ENCODE assay signal across 20 mouse cellular contexts in the genomic region with DNA sequence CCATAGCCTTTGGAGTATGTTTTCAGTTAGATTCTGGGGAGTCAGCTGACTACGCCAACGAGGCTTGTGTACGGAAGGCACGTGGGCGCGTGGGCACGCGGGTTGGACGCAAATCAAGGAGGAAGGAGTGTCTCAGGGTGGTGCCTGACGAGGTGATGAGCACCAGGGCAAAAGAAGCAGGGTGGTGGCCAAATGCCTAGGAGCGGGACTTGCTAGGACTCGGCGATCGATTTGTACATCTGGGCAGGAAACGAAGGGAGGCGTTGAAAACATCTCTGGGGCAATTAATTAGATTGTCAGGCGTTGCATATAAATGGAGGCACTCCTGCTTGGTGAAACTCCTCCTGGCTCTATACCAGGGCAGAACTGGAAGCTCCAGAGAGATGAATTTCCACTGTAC. TPM values are rescaled to one million over a fixed set of nuclear protein-coding genes. Genes with fewer than 3 reads are reported as not detected.
A peak's percentile ranks its signal among the peaks of the same experiment; 100 is the strongest.
DNase-seq lines count a peak whose midpoint lies in the region; ATAC-seq and TF ChIP-seq lines count a peak whose summit lies in the region.
"Had no signal": no experiment of that assay in that cellular context is flagged by ENCODE, and none has a peak within 500 bp of the region (broad histone marks: within the 10 kb centered on the region; RNA-seq: fewer than 3 reads in every experiment).

No protein-coding gene starts in this region.

- no peak overlapping the region for H3K4me2 ChIP-seq in stomach, postnatal 0 days (replicated peaks; ENCODE audit: low read depth)
- no peak overlapping the region for H3K4me2 ChIP-seq in hindbrain, embryonic 14.5 days (replicated peaks)
- H3K4me2 ChIP-seq: heart, embryonic 13.5 days; hindbrain, embryonic 12.5 days had no signal

- peak; percentile 28 to 35 for DNase-seq in layer of hippocampus, adult 18-20 months (ENCODE audit: low spot score in 2 of 2)
- no peak for DNase-seq in layer of hippocampus, adult 9-10 months (ENCODE audit: low spot score)
- DNase-seq in fat pad, adult 2 months (ENCODE audit: extremely low read depth, low read depth, low spot score) = peak; percentile 97
- DNase-seq in stomach, postnatal 0 days (ENCODE audit: low spot score) = no peak
- no peak for DNase-seq in hindbrain, embryonic 14.5 days (ENCODE audit: low spot score)
- DNase-seq: adrenal gland, adult 2 months; adrenal gland, postnatal 25 days; cerebellum, adult 2 months; cerebellum, postnatal 10 days; gastrocnemius, postnatal 14 days; heart, postnatal 4 days had no signal

- H3K27me3 ChIP-seq in megakaryocyte, embryonic 14.5 days (replicated peaks) = no peaks in the 10 kb centered on the region
- no peaks in the 10 kb centered on the region for H3K27me3 ChIP-seq in stomach, postnatal 0 days (ENCODE audit: control insufficient read depth, insufficient read depth, low read length)
- no peaks in the 10 kb centered on the region for H3K27me3 ChIP-seq in hindbrain, embryonic 14.5 days (ENCODE audit: control insufficient read depth, insufficient read depth, low read length)
- H3K27me3 ChIP-seq: heart, embryonic 13.5 days; hindbrain, embryonic 12.5 days; Patski had no signal

- H3K36me3 ChIP-seq in megakaryocyte, embryonic 14.5 days (replicated peaks; ENCODE audit: low read length) = peaks cover 72% of the 10 kb centered on the region
- no peaks in the 10 kb centered on the region for H3K36me3 ChIP-seq in stomach, postnatal 0 days (ENCODE audit: control insufficient read depth, insufficient read depth, low read length)
- H3K36me3 ChIP-seq in hindbrain, embryonic 14.5 days (replicated peaks; ENCODE audit: control insufficient read depth, insufficient read depth) = no peaks in the 10 kb centered on the region
- H3K36me3 ChIP-seq: embryonic facial prominence, embryonic 10.5 days; forebrain, embryonic 10.5 days; heart, embryonic 13.5 days; hindbrain, embryonic 12.5 days had no signal

- peak overlapping the region; percentile 74 for H3K4me3 ChIP-seq in megakaryocyte, embryonic 14.5 days (replicated peaks)
- no peak overlapping the region for H3K4me3 ChIP-seq in stomach, postnatal 0 days (ENCODE audit: low read depth, low read length)
- no peak overlapping the region for H3K4me3 ChIP-seq in hindbrain, embryonic 14.5 days (replicated peaks; ENCODE audit: low read length)
- H3K4me3 ChIP-seq: embryonic facial prominence, embryonic 10.5 days; forebrain, embryonic 10.5 days; heart, embryonic 13.5 days; hindbrain, embryonic 12.5 days had no signal

- H3K27ac ChIP-seq in stomach, postnatal 0 days (replicated peaks) = 0 out of 2 replicates have a peak overlapping the region, but pooled peaks have one; percentile 24
- H3K27ac ChIP-seq in hindbrain, embryonic 14.5 days = no peak overlapping the region
- H3K27ac ChIP-seq: embryonic facial prominence, embryonic 10.5 days; forebrain, embryonic 10.5 days; heart, embryonic 13.5 days; hindbrain, embryonic 12.5 days; hindbrain, postnatal 0 days had no signal

- no peak for TF ChIP-seq CTCF in stomach, postnatal 0 days (IDR thresholded peaks at IDR 0.05; ENCODE audit: low read depth)

- peaks cover 97% of the 10 kb centered on the region for H3K4me1 ChIP-seq in megakaryocyte, embryonic 14.5 days
- H3K4me1 ChIP-seq in stomach, postnatal 0 days (replicated peaks; ENCODE audit: control insufficient read depth, insufficient read depth) = no peaks in the 10 kb centered on the region
- no peaks in the 10 kb centered on the region for H3K4me1 ChIP-seq in hindbrain, embryonic 14.5 days (replicated peaks; ENCODE audit: control insufficient read depth, insufficient read depth, low read length)
- H3K4me1 ChIP-seq: embryonic facial prominence, embryonic 10.5 days; forebrain, embryonic 10.5 days; heart, embryonic 13.5 days; hindbrain, embryonic 12.5 days had no signal

- no peak overlapping the region for H3K9ac ChIP-seq in stomach, postnatal 0 days (ENCODE audit: low read length)
- no peak overlapping the region for H3K9ac ChIP-seq in hindbrain, embryonic 14.5 days
- H3K9ac ChIP-seq: heart, embryonic 13.5 days; hindbrain, embryonic 12.5 days had no signal

- no peaks in the 10 kb centered on the region; the same call in 1 of the 2 replicates for H3K9me3 ChIP-seq in megakaryocyte, embryonic 14.5 days
- H3K9me3 ChIP-seq in stomach, postnatal 0 days (ENCODE audit: control insufficient read depth, low read length) = no peaks in the 10 kb centered on the region
- no peaks in the 10 kb centered on the region; the same call in 1 of the 2 replicates for H3K9me3 ChIP-seq in hindbrain, embryonic 14.5 days (ENCODE audit: control insufficient read depth, low read length)
- H3K9me3 ChIP-seq: embryonic facial prominence, embryonic 10.5 days; forebrain, embryonic 10.5 days; heart, embryonic 13.5 days had no signal

- WGBS in stomach, postnatal 0 days = 80% methylated on average over 17 of the region's 17 CpGs
- 85% methylated on average over 17 of the region's 17 CpGs for WGBS in hindbrain, embryonic 14.5 days

- no peak for ATAC-seq in megakaryocyte, adult 5-6 weeks (ENCODE audit: poor library complexity, severe bottlenecking)
- ATAC-seq in stomach, postnatal 0 days (ENCODE audit: low FRiP score, low TSS enrichment) = peak; percentile 38; the same call in 1 of the 2 replicates
- no peak for ATAC-seq in hindbrain, embryonic 14.5 days (ENCODE audit: low FRiP score)
- ATAC-seq: forebrain, embryonic 14.5 days; hindbrain, postnatal 0 days; Patski had no signal

- no peak for TF ChIP-seq EP300 in stomach, postnatal 0 days (optimal IDR thresholded peaks at IDR 0.05)

RNA-seq across cellular contexts. Expression of a gene that starts 7.4 kb away (rescaled TPM):
- 10 to 100 TPM; 46.6 to 50.4 TPM for total RNA-seq in layer of hippocampus, adult 18-20 months (2021)
- polyA plus RNA-seq in megakaryocyte, embryonic 14.5 days (2012; ENCODE audit: insufficient read depth, low replicate concordance) = 0.51 and 7.0 TPM in 2 replicates
- 1.0 and 1.4 TPM in 2 replicates for total RNA-seq in megakaryocyte, adult 5-6 weeks (2015)
- 0.81 and 0.84 TPM in 2 replicates for total RNA-seq in megakaryocyte, adult 5-6 weeks (2017)
- polyA plus RNA-seq in stomach, postnatal 0 days (2015; fragmentation: Nextera tagmentation; extraction: Ambion mirVana) = 7.6 and 8.0 TPM in 2 replicates
- polyA plus RNA-seq in hindbrain, embryonic 14.5 days (2014; fragmentation: Nextera tagmentation; extraction: Ambion mirVana) = 6.8 and 7.7 TPM in 2 replicates

Comparison
In these comparisons a context has a peak if more than half of its experiments do, and no peak if none do; other contexts are left out.
1. DNase-seq: peak in layer of hippocampus, adult 18-20 months (2 of 2) and fat pad, adult 2 months (single experiment); none in layer of hippocampus, adult 9-10 months (single experiment), stomach, postnatal 0 days (single experiment) and hindbrain, embryonic 14.5 days (single experiment).